Mouse (Mus musculus) c-Kit-positive CD71-positive TER-119-negative erythroid progenitor cells, embryonic 14.5 days (primary cell): Measurements from ENCODE around the gene LTO1.

Experiments used
- DNase-seq: peaks from one replicate; pipeline ENCODE4 v3.0.0-alpha.2; 2013; ENCODE audit warnings: low read depth

The LTO1 gene

GRCm38 (mm10) chr7:144908705-144909104 is 6.2 kb upstream of the LTO1 start:
- no peak for DNase-seq

- DNase-seq, result no peak
Measured at GRCm38 (mm10) chr7:144911121-144911520, 3.8 kb upstream of the LTO1 start.

- DNase-seq, result no peak
Measured at GRCm38 (mm10) chr7:144912897-144913296, 2.0 kb upstream of the LTO1 start.

- no peak for DNase-seq
Measured at GRCm38 (mm10) chr7:144914296-144914947, 478 bp upstream of the LTO1 start.

GRCm38 (mm10) chr7:144918823-144919222 is 3.9 kb downstream of the LTO1 start:
- DNase-seq, result no peak

- DNase-seq, result no peak
Measured at GRCm38 (mm10) chr7:144927591-144927990, 12.7 kb downstream of the LTO1 start.

- no peak for DNase-seq
Measured at GRCm38 (mm10) chr7:144928009-144928888, 13.3 kb downstream of the LTO1 start.

- DNase-seq, result no peak
Measured at GRCm38 (mm10) chr7:144928889-144929210, 13.9 kb downstream of the LTO1 start.

GRCm38 (mm10) chr7:144929506-144929905 is 14.6 kb downstream of the LTO1 start:
- no peak for DNase-seq

GRCm38 (mm10) chr7:144929931-144930330 is 15.0 kb downstream of the LTO1 start:
- no peak for DNase-seq

- DNase-seq, result no peak
Measured at GRCm38 (mm10) chr7:144931778-144932177, 16.9 kb downstream of the LTO1 start.

- DNase-seq, result no peak
Measured at GRCm38 (mm10) chr7:144932389-144932937, 17.6 kb downstream of the LTO1 start.

GRCm38 (mm10) chr7:144933336-144933735 is 18.4 kb downstream of the LTO1 start:
- DNase-seq, result no peak

GRCm38 (mm10) chr7:144933796-144934195 is 18.9 kb downstream of the LTO1 start:
- no peak for DNase-seq

- no peak for DNase-seq
Measured at GRCm38 (mm10) chr7:144934901-144935300, 20.0 kb downstream of the LTO1 start.

- DNase-seq, result no peak
Measured at GRCm38 (mm10) chr7:144935563-144935962, 20.7 kb downstream of the LTO1 start.

- no peak for DNase-seq
Measured at GRCm38 (mm10) chr7:144936311-144936880, 21.5 kb downstream of the LTO1 start.

GRCm38 (mm10) chr7:144937490-144937889 is 22.6 kb downstream of the LTO1 start:
- peak; percentile 58 for DNase-seq

- DNase-seq, result no peak
Measured at GRCm38 (mm10) chr7:144937899-144938517, 23.1 kb downstream of the LTO1 start.

GRCm38 (mm10) chr7:144938661-144939343 is 23.9 kb downstream of the LTO1 start:
- DNase-seq, result no peak

GRCm38 (mm10) chr7:144939344-144940002 is 24.6 kb downstream of the LTO1 start, which contains the start of gene Ccnd1:
Ccnd1 (minus strand) TSS chr7:144939925.
- no peak for DNase-seq
